Mouse (Mus musculus) right cerebral cortex, postnatal 14 days (tissue): ENCODE data around the gene Plxdc1.

Source experiments
- DNase-seq: peaks from one replicate; pipeline ENCODE4 v3.0.0; 2022

Plxdc1 gene

GRCm38 (mm10) chr11:97986738-97987465, 658 bp upstream of the Plxdc1 start:
- DNase-seq = no peak

GRCm38 (mm10) chr11:97983983-97984382, 2.3 kb downstream of the Plxdc1 start:
- DNase-seq = no peak

- no peak for DNase-seq
Measured at GRCm38 (mm10) chr11:97983506-97983905, 2.7 kb downstream of the Plxdc1 start.

GRCm38 (mm10) chr11:97982721-97983120, 3.5 kb downstream of the Plxdc1 start:
- DNase-seq = no peak

- no peak for DNase-seq
Measured at GRCm38 (mm10) chr11:97980531-97980966, 5.7 kb downstream of the Plxdc1 start.

GRCm38 (mm10) chr11:97979824-97980495, 6.3 kb downstream of the Plxdc1 start:
- DNase-seq = no peak

GRCm38 (mm10) chr11:97978392-97978791, 7.9 kb downstream of the Plxdc1 start:
- DNase-seq = no peak

- no peak for DNase-seq
Measured at GRCm38 (mm10) chr11:97977797-97978196, 8.4 kb downstream of the Plxdc1 start.

GRCm38 (mm10) chr11:97974746-97975145, 11.5 kb downstream of the Plxdc1 start:
- no peak for DNase-seq

- no peak for DNase-seq
Measured at GRCm38 (mm10) chr11:97974141-97974540, 12.1 kb downstream of the Plxdc1 start.

GRCm38 (mm10) chr11:97972434-97972833, 13.8 kb downstream of the Plxdc1 start:
- DNase-seq = no peak

GRCm38 (mm10) chr11:97971232-97971631, 15.0 kb downstream of the Plxdc1 start:
- peak; percentile 74 for DNase-seq

- no peak for DNase-seq
Measured at GRCm38 (mm10) chr11:97970771-97971170, 15.5 kb downstream of the Plxdc1 start.

GRCm38 (mm10) chr11:97968385-97968784, 17.9 kb downstream of the Plxdc1 start:
- no peak for DNase-seq

GRCm38 (mm10) chr11:97967114-97967513, 19.1 kb downstream of the Plxdc1 start:
- no peak for DNase-seq

GRCm38 (mm10) chr11:97960907-97961306, 25.3 kb downstream of the Plxdc1 start:
- DNase-seq = no peak

GRCm38 (mm10) chr11:97959300-97959680, 27.0 kb downstream of the Plxdc1 start:
- no peak for DNase-seq

- DNase-seq = no peak
Measured at GRCm38 (mm10) chr11:97958641-97959299, 27.5 kb downstream of the Plxdc1 start.

- DNase-seq = no peak
Measured at GRCm38 (mm10) chr11:97956905-97957560, 29.2 kb downstream of the Plxdc1 start.

GRCm38 (mm10) chr11:97955915-97956314, 30.3 kb downstream of the Plxdc1 start:
- DNase-seq = no peak

- no peak for DNase-seq
Measured at GRCm38 (mm10) chr11:97955146-97955902, 30.9 kb downstream of the Plxdc1 start.

- no peak for DNase-seq
Measured at GRCm38 (mm10) chr11:97954469-97955141, 31.6 kb downstream of the Plxdc1 start.
